Mouse (Mus musculus) layer of hippocampus, adult 11-12 months (tissue): ENCODE data around the gene Cplx2.

Experiments used
- DNase-seq: peaks from one replicate; pipeline ENCODE4 v3.0.0; 2022; ENCODE audit warnings: low spot score

Cplx2 gene

GRCm38 (mm10) chr13:54403224-54404070 is 32.3 kb downstream of the Cplx2 start:
- DNase-seq: no peak

- no peak for DNase-seq
Observed at GRCm38 (mm10) chr13:54404205-54404604, 33.1 kb downstream of the Cplx2 start.

GRCm38 (mm10) chr13:54405805-54406204 is 34.7 kb downstream of the Cplx2 start:
- no peak for DNase-seq

- DNase-seq: no peak
Observed at GRCm38 (mm10) chr13:54411656-54412055, 40.5 kb downstream of the Cplx2 start.

- DNase-seq: no peak
Observed at GRCm38 (mm10) chr13:54412236-54412635, 41.1 kb downstream of the Cplx2 start.

- no peak for DNase-seq
Observed at GRCm38 (mm10) chr13:54412721-54413120, 41.6 kb downstream of the Cplx2 start.

- no peak for DNase-seq
Observed at GRCm38 (mm10) chr13:54415059-54415458, 43.9 kb downstream of the Cplx2 start.

- peak; percentile 50 for DNase-seq
Observed at GRCm38 (mm10) chr13:54418781-54419327, 47.7 kb downstream of the Cplx2 start.

GRCm38 (mm10) chr13:54420226-54420625 is 49.1 kb downstream of the Cplx2 start:
- no peak for DNase-seq

GRCm38 (mm10) chr13:54425269-54425668 is 54.1 kb downstream of the Cplx2 start:
- no peak for DNase-seq

- no peak for DNase-seq
Observed at GRCm38 (mm10) chr13:54426781-54427655, 55.9 kb downstream of the Cplx2 start.

- DNase-seq: no peak
Observed at GRCm38 (mm10) chr13:54428771-54429170, 57.6 kb downstream of the Cplx2 start.

- DNase-seq: no peak
Observed at GRCm38 (mm10) chr13:54430051-54430450, 58.9 kb downstream of the Cplx2 start.

- no peak for DNase-seq
Observed at GRCm38 (mm10) chr13:54431161-54431560, 60.0 kb downstream of the Cplx2 start.
